Mouse (Mus musculus): ENCODE data around the gene Olfr126.

The Olfr126 gene

GRCm38 (mm10) chr17:37847183-37847582 is at the start of gene Olfr126:
TSS of gene Olfr126 (plus strand) at chr17:37847483.
- no peak for DNase-seq

- no peak for DNase-seq
These were observed 47.7 kb upstream of the Olfr126 start, which contains the start of gene Olfr124 for GRCm38 (mm10) chr17:37799588-37799987. TSS of gene Olfr124 (plus strand) at chr17:37799888.

GRCm38 (mm10) chr17:37832649-37833048 is 14.6 kb upstream of the Olfr126 start, which contains the start of gene Olfr125:
TSS of gene Olfr125 (plus strand) at chr17:37832949.
- no peak for DNase-seq

GRCm38 (mm10) chr17:37863901-37864300 is 16.6 kb downstream of the Olfr126 start:
- no peak for DNase-seq

- no peak for DNase-seq
These were observed 22.5 kb downstream of the Olfr126 start for GRCm38 (mm10) chr17:37869676-37870205.

- no peak for DNase-seq
These were observed 26.5 kb downstream of the Olfr126 start for GRCm38 (mm10) chr17:37873830-37874229.

- no peak for DNase-seq
These were observed 52.9 kb downstream of the Olfr126 start, which contains the start of gene Olfr127 for GRCm38 (mm10) chr17:37900137-37900536. TSS of gene Olfr127 (plus strand) at chr17:37900437.

All from lung, postnatal 36 days (tissue).